Mouse (Mus musculus) kidney, adult 9 months (tissue): ENCODE data around the gene A630095N17Rik.
"Not testable (repeated sequence)": the region's sequence is repeated elsewhere in the genome, so short reads cannot be mapped to it uniquely, and the experiment has no call there.

ENCODE experiments used
- DNase-seq: peaks from one replicate; pipeline ENCODE4 v3.0.0; 2022

Gene A630095N17Rik

GRCm38 (mm10) chr1:75243411-75243810 is 11.5 kb upstream of the A630095N17Rik start:
- no peak for DNase-seq

GRCm38 (mm10) chr1:75239591-75239990 is 7.7 kb upstream of the A630095N17Rik start:
- DNase-seq = no peak

GRCm38 (mm10) chr1:75236117-75237050 is 4.5 kb upstream of the A630095N17Rik start, which contains the start of gene Dnajb2:
Dnajb2 (plus strand) TSS chr1:75236406.
- peak; percentile 94 for DNase-seq

GRCm38 (mm10) chr1:75234606-75235005 is 2.7 kb upstream of the A630095N17Rik start:
- DNase-seq = peak; percentile 80

GRCm38 (mm10) chr1:75232489-75232888 is 587 bp upstream of the A630095N17Rik start:
- not testable (repeated sequence) for DNase-seq

- DNase-seq = no peak
Observed at GRCm38 (mm10) chr1:75231224-75231623, 678 bp downstream of the A630095N17Rik start.

- DNase-seq = no peak
Observed at GRCm38 (mm10) chr1:75230335-75230994, 1.4 kb downstream of the A630095N17Rik start.

GRCm38 (mm10) chr1:75229158-75229557 is 2.7 kb downstream of the A630095N17Rik start:
- no peak for DNase-seq

- DNase-seq = no peak
Observed at GRCm38 (mm10) chr1:75227653-75228052, 4.2 kb downstream of the A630095N17Rik start.

GRCm38 (mm10) chr1:75226138-75226537 is 5.8 kb downstream of the A630095N17Rik start:
- no peak for DNase-seq

- no peak for DNase-seq
Observed at GRCm38 (mm10) chr1:75225473-75225872, 6.4 kb downstream of the A630095N17Rik start.

- DNase-seq = no peak
Observed at GRCm38 (mm10) chr1:75223532-75223931, 8.4 kb downstream of the A630095N17Rik start.

- no peak for DNase-seq
Observed at GRCm38 (mm10) chr1:75222926-75223325, 9.0 kb downstream of the A630095N17Rik start.

- no peak for DNase-seq
Observed at GRCm38 (mm10) chr1:75221538-75221937, 10.4 kb downstream of the A630095N17Rik start.

- no peak for DNase-seq
Observed at GRCm38 (mm10) chr1:75219531-75219930, 12.4 kb downstream of the A630095N17Rik start, which contains the start of gene Tuba4a. Tuba4a (minus strand) TSS chr1:75219865.

GRCm38 (mm10) chr1:75219078-75219477 is 12.8 kb downstream of the A630095N17Rik start:
- DNase-seq = peak; percentile 98

- DNase-seq = peak; percentile 48
Observed at GRCm38 (mm10) chr1:75218227-75219001, 13.5 kb downstream of the A630095N17Rik start.

- no peak for DNase-seq
Observed at GRCm38 (mm10) chr1:75217893-75218226, 14.0 kb downstream of the A630095N17Rik start.

GRCm38 (mm10) chr1:75216797-75217585 is 14.9 kb downstream of the A630095N17Rik start:
- peak; percentile 60 for DNase-seq

GRCm38 (mm10) chr1:75215785-75216184 is 16.1 kb downstream of the A630095N17Rik start:
- peak; percentile 37 for DNase-seq

- peak; percentile 91 for DNase-seq
Observed at GRCm38 (mm10) chr1:75214886-75215285, 17.0 kb downstream of the A630095N17Rik start.

- peak; percentile 98 for DNase-seq
Observed at GRCm38 (mm10) chr1:75214442-75214841, 17.5 kb downstream of the A630095N17Rik start.
